Mouse (Mus musculus) thymus, postnatal 25 days (tissue): ENCODE measurements around the gene Sephs2.

Experiments
- DNase-seq: peaks from one replicate; pipeline ENCODE4 v3.0.0; 2022

The Sephs2 gene

GRCm38 (mm10) chr7:127231826-127232621, 41.8 kb downstream of the Sephs2 start:
- no peak for DNase-seq

GRCm38 (mm10) chr7:127231376-127231775, 42.5 kb downstream of the Sephs2 start:
- DNase-seq: no peak

- DNase-seq: peak; percentile 94
Measured at GRCm38 (mm10) chr7:127228615-127229303, 45.1 kb downstream of the Sephs2 start.

- no peak for DNase-seq
Measured at GRCm38 (mm10) chr7:127225147-127225995, 48.5 kb downstream of the Sephs2 start.

GRCm38 (mm10) chr7:127224616-127225015, 49.2 kb downstream of the Sephs2 start:
- no peak for DNase-seq

- no peak for DNase-seq
Measured at GRCm38 (mm10) chr7:127223515-127224478, 50.1 kb downstream of the Sephs2 start.

- no peak for DNase-seq
Measured at GRCm38 (mm10) chr7:127223106-127223505, 50.7 kb downstream of the Sephs2 start.
